Mouse (Mus musculus) forebrain, embryonic 10.5 days (tissue): Measurements from ENCODE around the gene Lipa. TPM values are rescaled to one million over a fixed set of nuclear protein-coding genes. Genes with fewer than 3 reads are reported as not detected.

Experiments used
- DNase-seq: peaks from one replicate; pipeline ENCODE4 v3.0.0-alpha.2; 2017; ENCODE audit warnings: low spot score; ENCODE audit errors: extremely low spot score
- H3K27ac ChIP-seq: fragments of 300-500 bp; sonication (generic); 2 replicates; pipeline ENCODE4 v1.5.1; 2016; ENCODE audit warnings: mild to moderate bottlenecking
- H3K27me3 ChIP-seq: fragments of 300-500 bp; sonication (generic); 2 replicates; pipeline ENCODE4 v1.6.1; 2016; ENCODE audit warnings: mild to moderate bottlenecking; ENCODE audit not compliant: poor library complexity, severe bottlenecking
- H3K36me3 ChIP-seq: fragments of 300-500 bp; sonication (generic); replicated peaks from 2 replicates; pipeline ENCODE4 v1.6.1; 2016; ENCODE audit warnings: mild to moderate bottlenecking, moderate library complexity
- H3K4me1 ChIP-seq: fragments of 300-500 bp; sonication (generic); 2 replicates; pipeline ENCODE4 v1.6.1; 2016
- H3K4me3 ChIP-seq: fragments of 300-500 bp; sonication (generic); 2 replicates; pipeline ENCODE4 v1.5.1; 2016; ENCODE audit warnings: mild to moderate bottlenecking, moderate library complexity
- H3K9me3 ChIP-seq: fragments of 300-500 bp; sonication (generic); 2 replicates; pipeline ENCODE4 v1.6.1; 2016; ENCODE audit warnings: mild to moderate bottlenecking, moderate library complexity
- WGBS: fragments of 180-500 bp; shearing (Covaris S2); methylation state at CpG from one replicate; pipeline ENCODE4 v1.1.7; 2016; 5-methylcytosine and 5-hydroxymethylcytosine counted together
- polyA plus RNA-seq: library from polyadenylated mRNA; unstranded; fragments of >200 nt; fragmentation: Nextera tagmentation; extraction: Ambion mirVana; gene quantifications from 2 replicates; pipeline ENCODE4 v1.2.1, GENCODE M21; 2016

The Lipa gene
- polyA plus RNA-seq, 1 experiment from 2014 or later, result 15.8 TPM

DNA sequence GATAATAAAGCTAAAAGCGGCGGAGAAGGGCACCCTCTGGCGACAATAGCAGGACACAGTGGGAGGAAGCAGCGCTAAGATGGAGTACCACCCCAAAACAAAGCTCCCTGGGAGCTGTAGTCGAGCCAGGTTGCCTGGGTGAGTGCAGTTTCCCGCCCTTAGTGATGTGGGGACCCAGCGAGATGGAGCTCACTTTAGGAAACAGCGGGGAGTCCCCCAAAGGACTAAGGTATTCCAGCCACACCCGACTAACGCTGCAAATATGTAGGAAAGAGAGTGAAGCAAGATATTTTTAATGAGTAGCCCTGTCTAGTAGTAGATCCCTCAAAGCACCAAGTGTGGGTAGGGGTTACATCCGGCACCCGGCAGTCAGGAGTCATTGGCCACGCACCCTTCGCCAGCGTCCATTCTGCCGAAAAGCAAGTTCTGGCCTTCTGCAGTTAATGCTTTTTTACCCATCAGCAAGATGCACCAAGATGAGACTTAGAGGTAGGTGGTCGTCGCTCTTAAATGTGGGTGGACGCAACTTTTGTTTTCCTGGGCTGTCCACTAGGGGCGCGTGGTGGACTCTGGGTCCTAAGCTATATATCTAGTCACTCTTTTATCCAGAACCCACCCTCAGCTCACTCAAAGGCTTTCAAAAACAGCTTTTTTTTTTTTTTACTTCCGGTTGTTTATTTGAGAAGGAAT, 23.4 kb upstream of the Lipa start, which contains the start of gene Ifit2:
Gene Ifit2 (plus strand): TSS at position 161 of the 690 bp plus-strand sequence.
- Histone ChIP-seq H3K4me1 (peaks cover 20% of the 10 kb centered on the region), H3K36me3 (no peaks in the 10 kb centered on the region), H3K27ac (peak within 1 kb of the TSS; percentile 84), H3K27me3 (no peaks in the 10 kb centered on the region), H3K4me3 (peak within 1 kb of the TSS; percentile 56), H3K9me3 (0 out of 2 replicates have a peak, but pooled peaks cover 4% of the 10 kb centered on the region)
- 1% methylated on average over 22 of the region's 22 CpGs for WGBS
- peak; percentile 71 for DNase-seq

DNA sequence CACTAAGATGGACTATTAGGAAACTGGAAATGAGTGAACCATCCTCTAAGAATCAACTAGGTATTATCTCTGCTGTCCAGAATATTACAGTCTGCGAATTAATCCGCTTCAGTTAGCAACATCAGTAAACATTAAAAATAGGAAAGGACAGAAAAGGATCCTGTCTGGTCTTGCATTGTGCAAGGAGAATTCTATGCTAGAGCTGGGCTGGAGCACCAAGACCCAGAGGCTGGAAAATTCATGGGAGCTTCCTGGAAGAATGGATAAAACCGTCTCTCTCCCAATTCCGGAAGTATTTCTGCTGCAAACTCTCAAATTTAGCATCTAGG, 22.9 kb upstream of the Lipa start:
- WGBS, result 30% methylated on average over 4 of the region's 4 CpGs
- no peaks in the 10 kb centered on the region for H3K36me3 ChIP-seq
- peak overlapping the region; percentile 56 for H3K4me3 ChIP-seq
- H3K27ac ChIP-seq, result peak overlapping the region; percentile 84
- peaks cover 20% of the 10 kb centered on the region for H3K4me1 ChIP-seq
- no peaks in the 10 kb centered on the region for H3K27me3 ChIP-seq
- DNase-seq, result no peak
- H3K9me3 ChIP-seq, result 0 out of 2 replicates have a peak, but pooled peaks cover 4% of the 10 kb centered on the region

DNA sequence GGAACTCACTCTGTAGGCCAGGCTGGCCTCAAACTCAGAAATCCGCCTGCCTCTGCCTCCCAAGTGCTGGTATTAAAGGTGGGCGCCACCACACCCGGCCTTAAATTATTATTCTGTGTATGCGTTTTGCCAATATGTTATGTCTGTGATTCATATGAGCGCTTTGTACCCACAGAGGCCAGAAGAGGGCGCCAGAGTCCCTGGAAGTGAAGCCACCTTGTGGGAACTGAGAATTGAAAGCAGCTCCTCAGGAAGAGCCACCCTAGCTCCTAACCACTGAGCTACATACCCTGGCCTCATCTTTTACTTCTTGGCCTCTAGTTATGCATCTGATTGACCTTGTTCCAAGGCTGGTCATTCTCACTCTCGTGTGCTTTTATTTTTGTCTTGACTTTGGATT, 20.7 kb upstream of the Lipa start:
- no peaks in the 10 kb centered on the region for H3K27me3 ChIP-seq
- no peak overlapping the region for H3K27ac ChIP-seq
- no peak overlapping the region for H3K4me3 ChIP-seq
- peaks cover 20% of the 10 kb centered on the region for H3K4me1 ChIP-seq
- DNase-seq, result peak; percentile 61
- H3K9me3 ChIP-seq, result no peaks in the 10 kb centered on the region
- WGBS, result 28% methylated on average over 7 of the region's 7 CpGs
- H3K36me3 ChIP-seq, result no peaks in the 10 kb centered on the region

GRCm38 (mm10) chr19:34546211-34546610, 18.9 kb upstream of the Lipa start:
- no peak for DNase-seq
- WGBS, result 94% methylated on average over 4 of the region's 4 CpGs
- no peak overlapping the region for H3K4me3 ChIP-seq

DNA sequence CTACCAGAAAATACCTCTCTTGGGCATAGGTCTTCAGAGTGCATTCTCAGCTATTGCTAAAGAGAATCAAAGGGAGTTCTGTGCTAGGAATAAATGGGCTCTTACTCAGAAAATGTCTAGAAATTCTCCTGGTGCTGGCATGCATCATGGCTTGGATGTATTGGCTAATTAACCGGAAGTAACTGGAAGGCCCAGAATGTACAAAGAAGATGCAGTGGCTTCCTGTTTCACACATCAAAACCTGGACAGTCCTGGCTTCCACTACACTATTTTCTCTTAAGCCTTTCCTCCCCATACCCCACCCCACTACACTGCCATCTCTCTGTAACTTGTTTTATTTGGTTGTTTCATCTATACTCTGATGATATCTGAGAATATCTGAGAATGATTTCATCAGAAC, 12.1 kb upstream of the Lipa start:
- no peak overlapping the region for H3K4me3 ChIP-seq
- H3K4me1 ChIP-seq, result no peaks in the 10 kb centered on the region
- no peak for DNase-seq
- 88% methylated on average over 1 of the region's 1 CpGs for WGBS
- H3K36me3 ChIP-seq, result no peaks in the 10 kb centered on the region
- H3K9me3 ChIP-seq, result no peaks in the 10 kb centered on the region; the same call in 1 of the 2 replicates
- H3K27ac ChIP-seq, result no peak overlapping the region
- H3K27me3 ChIP-seq, result no peaks in the 10 kb centered on the region

More at GRCm38 (mm10) chr19:34546211-34546610, 18.9 kb upstream of the Lipa start:
- H3K36me3 ChIP-seq, result no peaks in the 10 kb centered on the region
- no peaks in the 10 kb centered on the region for H3K27me3 ChIP-seq
- peaks cover 14% of the 10 kb centered on the region for H3K4me1 ChIP-seq
- H3K27ac ChIP-seq, result no peak overlapping the region
- H3K9me3 ChIP-seq, result no peaks in the 10 kb centered on the region

GRCm38 (mm10) chr19:34532061-34532751, 4.9 kb upstream of the Lipa start:
- WGBS, result 97% methylated on average over 4 of the region's 4 CpGs
- no peaks in the 10 kb centered on the region for H3K27me3 ChIP-seq
- no peak overlapping the region for H3K4me3 ChIP-seq
- DNase-seq, result no peak
- peaks cover 3% of the 10 kb centered on the region; the same call in 1 of the 2 replicates for H3K4me1 ChIP-seq
- H3K9me3 ChIP-seq, result no peaks in the 10 kb centered on the region; the same call in 1 of the 2 replicates
- H3K27ac ChIP-seq, result no peak overlapping the region
- H3K36me3 ChIP-seq, result no peaks in the 10 kb centered on the region

GRCm38 (mm10) chr19:34526321-34526923, 852 bp downstream of the Lipa start:
- no peaks in the 10 kb centered on the region for H3K9me3 ChIP-seq
- peak overlapping the region; percentile 85 for H3K27ac ChIP-seq
- H3K4me1 ChIP-seq, result peaks cover 18% of the 10 kb centered on the region
- H3K4me3 ChIP-seq, result peak overlapping the region; percentile 71
- 52% methylated on average over 11 of the region's 11 CpGs for WGBS
- H3K36me3 ChIP-seq, result peaks cover 4% of the 10 kb centered on the region; the same call in 1 of the 2 replicates
- DNase-seq, result no peak
- H3K27me3 ChIP-seq, result no peaks in the 10 kb centered on the region

- H3K4me3 ChIP-seq, result no peak overlapping the region
- no peak overlapping the region for H3K27ac ChIP-seq
- DNase-seq, result no peak
- WGBS, result 79% methylated on average over 9 of the region's 9 CpGs
- H3K9me3 ChIP-seq, result no peaks in the 10 kb centered on the region
- H3K27me3 ChIP-seq, result no peaks in the 10 kb centered on the region
- peaks cover 4% of the 10 kb centered on the region; the same call in 1 of the 2 replicates for H3K36me3 ChIP-seq
- H3K4me1 ChIP-seq, result peaks cover 18% of the 10 kb centered on the region
Observed at GRCm38 (mm10) chr19:34524646-34525045, 2.6 kb downstream of the Lipa start.

- no peak for DNase-seq
- H3K9me3 ChIP-seq, result no peaks in the 10 kb centered on the region
- H3K4me1 ChIP-seq, result peaks cover 18% of the 10 kb centered on the region
- H3K36me3 ChIP-seq, result peaks cover 15% of the 10 kb centered on the region; the same call in 1 of the 2 replicates
- no peak overlapping the region for H3K4me3 ChIP-seq
- no peak overlapping the region for H3K27ac ChIP-seq
- 83% methylated on average over 12 of the region's 12 CpGs for WGBS
- H3K27me3 ChIP-seq, result no peaks in the 10 kb centered on the region
Observed at GRCm38 (mm10) chr19:34523106-34523725, 4.1 kb downstream of the Lipa start.

DNA sequence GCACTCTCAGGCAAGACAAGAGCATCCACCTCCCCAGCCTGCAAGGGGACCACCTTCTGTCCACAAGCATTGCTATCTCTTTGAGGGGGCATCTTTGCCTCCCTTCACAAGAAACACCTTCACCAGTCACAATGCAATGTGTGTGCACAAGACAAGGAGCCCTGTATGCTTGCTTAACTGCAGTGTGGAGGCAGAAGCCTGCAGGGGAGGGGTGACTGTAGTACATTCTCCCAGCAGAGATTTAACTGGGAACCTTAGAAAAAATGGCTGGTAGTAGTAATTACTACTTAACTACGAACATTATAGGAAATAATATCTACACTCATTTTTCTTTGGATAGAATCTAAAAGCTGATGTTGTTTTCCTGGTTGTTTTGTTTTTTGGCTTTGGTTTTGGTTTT, 5.3 kb downstream of the Lipa start:
- Histone ChIP-seq H3K36me3 (peaks cover 16% of the 10 kb centered on the region; the same call in 1 of the 2 replicates), H3K27ac (no peak overlapping the region), H3K4me3 (no peak overlapping the region), H3K4me1 (peaks cover 14% of the 10 kb centered on the region), H3K27me3 (no peaks in the 10 kb centered on the region), H3K9me3 (no peaks in the 10 kb centered on the region)
- no peak for DNase-seq
- WGBS, result 88% methylated on average over 1 of the region's 1 CpGs

DNA sequence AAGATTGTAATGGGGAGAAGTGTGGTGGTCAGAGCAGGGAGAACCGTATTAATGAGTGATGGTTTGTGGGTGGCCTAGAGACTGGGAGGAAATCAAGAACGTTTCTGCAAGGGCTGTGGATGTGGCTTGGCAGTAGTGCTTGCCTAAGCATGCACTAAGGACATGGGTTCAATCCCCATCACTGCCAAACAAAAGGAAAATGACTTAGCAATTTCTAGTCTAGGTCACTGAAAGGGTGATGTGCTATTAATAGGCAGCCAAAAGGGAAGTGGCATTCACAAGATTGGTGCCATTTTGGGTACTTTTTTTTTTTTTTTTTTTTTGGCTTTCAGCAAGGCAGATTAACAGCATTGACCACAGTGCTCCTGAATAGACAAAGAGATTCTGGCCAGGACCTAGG, 5.9 kb downstream of the Lipa start:
- Histone ChIP-seq H3K36me3 (peaks cover 16% of the 10 kb centered on the region; the same call in 1 of the 2 replicates), H3K9me3 (no peaks in the 10 kb centered on the region), H3K27ac (no peak overlapping the region), H3K4me1 (peaks cover 8% of the 10 kb centered on the region), H3K27me3 (no peaks in the 10 kb centered on the region), H3K4me3 (no peak overlapping the region)
- no peak for DNase-seq
- 77% methylated on average over 2 of the region's 2 CpGs for WGBS

- 86% methylated on average over 4 of the region's 4 CpGs for WGBS
- no peak overlapping the region for H3K4me3 ChIP-seq
- DNase-seq, result no peak
- peaks cover 3% of the 10 kb centered on the region; the same call in 1 of the 2 replicates for H3K4me1 ChIP-seq
- no peaks in the 10 kb centered on the region for H3K9me3 ChIP-seq
- peaks cover 16% of the 10 kb centered on the region; the same call in 1 of the 2 replicates for H3K36me3 ChIP-seq
- no peaks in the 10 kb centered on the region for H3K27me3 ChIP-seq
- H3K27ac ChIP-seq, result no peak overlapping the region
Observed at GRCm38 (mm10) chr19:34520051-34520450, 7.2 kb downstream of the Lipa start.
